Mouse (Mus musculus) brain, embryonic 14.5 days (tissue): ENCODE data around the gene Slc16a14. TPM values are rescaled to one million over a fixed set of nuclear protein-coding genes. Genes with fewer than 3 reads are reported as not detected.
A peak's percentile ranks its signal among the peaks of the same experiment; 100 is the strongest.

Source experiments
- DNase-seq: peaks from one replicate; pipeline ENCODE4 v3.0.0-alpha.2; 2011; ENCODE audit warnings: low read depth
- CTCF ChIP-seq: fragments of 200-500 bp; IDR thresholded peaks from 2 replicates; pipeline ENCODE4 v1.5.1; 2012; ENCODE audit warnings: inconsistent platforms, mild to moderate bottlenecking, moderate library complexity, borderline replicate concordance; ENCODE audit not compliant: insufficient read depth, insufficient read length; ENCODE audit errors: extremely low read depth
- POLR2A ChIP-seq: fragments of 200-500 bp; IDR thresholded peaks from 2 replicates; pipeline ENCODE4 v1.6.1; 2012; ENCODE audit warnings: mild to moderate bottlenecking, inconsistent platforms, borderline replicate concordance; ENCODE audit not compliant: poor library complexity, insufficient read depth, insufficient read length, severe bottlenecking; ENCODE audit errors: extremely low read depth
- polyA plus RNA-seq: library from polyadenylated mRNA; depleted of rRNA; stranded (reverse); fragments of >200 nt; gene quantifications from 2 replicates; pipeline ENCODE4 v1.2.3, GENCODE M21; 2012

Slc16a14 gene
- polyA plus RNA-seq, 1 experiment: 10.9 TPM

DNA sequence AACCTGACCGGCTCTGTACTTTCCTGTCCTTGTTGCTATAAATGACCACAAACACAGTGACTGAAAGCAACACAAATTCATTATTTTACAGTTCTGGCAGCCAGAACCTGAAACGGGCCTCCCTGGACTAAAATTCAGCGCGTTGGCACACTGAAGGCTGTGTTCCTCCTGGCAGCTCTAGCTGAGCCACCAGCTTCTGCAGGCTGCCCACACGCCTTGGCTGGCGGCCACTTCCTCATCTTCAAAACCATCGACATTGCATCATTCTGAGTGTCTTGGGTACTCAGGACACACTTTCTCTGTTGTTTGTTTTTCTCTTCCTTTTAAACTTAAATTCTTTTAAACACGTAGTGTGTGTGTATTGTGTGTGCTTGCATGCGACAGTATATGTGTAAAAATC lies 734 bp upstream of the Slc16a14 start:
- DNase-seq: peak; percentile 81
- TF ChIP-seq POLR2A (no peak), CTCF (no peak)

DNA sequence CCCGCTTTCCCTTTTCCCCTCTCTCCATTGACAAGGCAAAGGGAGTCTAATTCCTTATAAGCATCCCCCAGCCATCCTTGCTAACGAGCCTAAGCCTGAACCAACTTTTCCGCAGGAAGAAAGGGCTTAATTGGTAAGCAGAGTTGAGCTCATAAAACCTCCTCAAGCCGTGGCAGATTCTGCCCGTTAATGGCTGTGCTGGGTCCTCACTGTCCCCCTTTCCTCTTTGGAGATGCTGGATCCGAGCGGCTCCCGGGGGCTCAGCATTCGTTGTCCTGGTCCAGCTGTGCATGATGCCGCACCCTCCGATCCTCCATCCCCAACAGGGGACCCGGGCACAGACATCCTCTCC lies 807 bp downstream of the Slc16a14 start:
- no peak for TF ChIP-seq POLR2A
- TF ChIP-seq CTCF: no peak
- DNase-seq: peak; percentile 80

GRCm38 (mm10) chr1:84933472-84934150 lies 1.3 kb downstream of the Slc16a14 start:
- peak; percentile 91 for DNase-seq
- TF ChIP-seq CTCF: peak; percentile 84
- TF ChIP-seq POLR2A: no peak

DNA sequence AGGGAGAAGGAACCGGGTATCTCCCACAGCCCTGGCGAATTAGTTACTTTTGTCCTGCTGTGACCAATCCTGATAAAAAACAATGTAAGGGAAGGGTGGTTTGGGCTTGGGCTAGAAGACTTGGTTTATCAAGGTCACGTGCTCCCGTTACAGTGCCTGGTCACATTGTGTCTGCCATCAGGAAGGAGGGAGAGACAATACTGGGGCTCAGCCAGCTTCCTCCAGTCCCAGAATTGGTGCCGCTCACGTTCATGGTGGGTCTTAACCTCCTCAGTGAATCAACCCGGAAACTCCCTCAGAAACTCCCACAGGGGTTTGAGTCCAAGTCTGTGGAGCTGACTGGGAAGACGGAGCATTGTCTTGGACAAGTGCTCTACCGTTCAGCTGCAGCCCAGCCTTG lies 9.3 kb downstream of the Slc16a14 start:
- no peak for DNase-seq
- TF ChIP-seq CTCF (no peak), POLR2A (no peak)

DNA sequence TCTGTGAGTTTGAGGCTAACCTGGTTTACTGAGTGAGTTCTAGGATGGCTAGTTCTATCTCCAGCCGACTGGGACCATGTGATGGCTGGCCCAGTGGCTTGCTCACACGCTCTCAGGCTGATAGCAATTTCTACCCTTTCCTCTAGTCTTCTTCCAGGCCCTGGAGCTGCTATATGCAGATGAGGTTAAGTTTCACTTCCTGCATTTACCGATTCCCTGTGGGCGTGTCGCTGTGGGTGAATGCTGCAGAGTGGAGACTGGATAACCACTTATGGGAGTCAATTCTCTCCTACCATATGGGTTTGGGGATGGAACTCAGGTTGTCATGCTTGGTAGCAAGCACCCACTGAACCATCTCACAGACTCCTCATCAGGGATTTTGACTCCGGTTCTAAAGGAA lies 10.8 kb downstream of the Slc16a14 start:
- TF ChIP-seq POLR2A (no peak), CTCF (no peak)
- no peak for DNase-seq

- TF ChIP-seq CTCF (no peak), POLR2A (no peak)
- DNase-seq: no peak
These were observed 11.5 kb downstream of the Slc16a14 start for GRCm38 (mm10) chr1:84923432-84923831.

DNA sequence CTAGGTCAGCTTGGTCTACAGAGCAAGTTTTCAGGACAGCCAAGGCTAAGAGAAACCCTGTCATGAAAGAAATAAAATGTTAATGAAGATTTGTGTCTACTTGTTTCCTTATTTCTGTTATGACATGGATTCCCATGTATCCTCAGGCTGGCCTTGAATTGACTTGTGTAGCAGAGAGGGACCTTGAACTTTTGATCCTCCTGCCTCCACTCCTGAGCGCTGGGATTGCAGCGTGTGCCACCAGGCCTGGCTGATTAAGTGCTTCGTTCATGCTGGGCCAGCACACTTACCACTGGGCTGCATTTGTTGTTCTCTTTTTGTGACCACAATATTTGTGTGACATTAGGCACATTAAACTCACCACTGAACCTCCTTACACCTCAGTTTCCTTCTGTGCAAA lies 16.1 kb downstream of the Slc16a14 start:
- TF ChIP-seq POLR2A (no peak), CTCF (no peak)
- no peak for DNase-seq

GRCm38 (mm10) chr1:84915010-84915409 lies 19.9 kb downstream of the Slc16a14 start:
- no peak for DNase-seq
- no peak for TF ChIP-seq POLR2A
- TF ChIP-seq CTCF: no peak

DNA sequence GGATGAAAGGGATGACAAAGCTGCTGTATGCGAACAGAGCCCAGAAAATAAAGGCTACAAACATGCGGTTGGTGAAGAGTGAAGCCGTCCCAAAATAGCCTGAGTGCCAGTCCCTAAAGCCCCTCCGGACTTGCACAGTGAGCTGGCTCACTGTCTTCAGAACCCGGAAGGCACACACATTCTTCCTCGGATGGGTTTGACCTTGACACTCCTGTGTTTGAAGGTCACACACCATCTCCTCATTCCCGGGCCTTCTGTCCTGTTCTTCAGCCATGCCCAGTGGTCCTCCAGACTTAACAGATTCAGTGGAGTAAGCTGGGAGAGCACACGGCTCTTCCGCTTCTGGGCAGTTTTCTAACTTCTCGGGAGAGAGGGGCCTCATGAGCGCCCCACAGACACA lies 22.4 kb downstream of the Slc16a14 start:
- TF ChIP-seq POLR2A (no peak), CTCF (no peak)
- DNase-seq: no peak

DNA sequence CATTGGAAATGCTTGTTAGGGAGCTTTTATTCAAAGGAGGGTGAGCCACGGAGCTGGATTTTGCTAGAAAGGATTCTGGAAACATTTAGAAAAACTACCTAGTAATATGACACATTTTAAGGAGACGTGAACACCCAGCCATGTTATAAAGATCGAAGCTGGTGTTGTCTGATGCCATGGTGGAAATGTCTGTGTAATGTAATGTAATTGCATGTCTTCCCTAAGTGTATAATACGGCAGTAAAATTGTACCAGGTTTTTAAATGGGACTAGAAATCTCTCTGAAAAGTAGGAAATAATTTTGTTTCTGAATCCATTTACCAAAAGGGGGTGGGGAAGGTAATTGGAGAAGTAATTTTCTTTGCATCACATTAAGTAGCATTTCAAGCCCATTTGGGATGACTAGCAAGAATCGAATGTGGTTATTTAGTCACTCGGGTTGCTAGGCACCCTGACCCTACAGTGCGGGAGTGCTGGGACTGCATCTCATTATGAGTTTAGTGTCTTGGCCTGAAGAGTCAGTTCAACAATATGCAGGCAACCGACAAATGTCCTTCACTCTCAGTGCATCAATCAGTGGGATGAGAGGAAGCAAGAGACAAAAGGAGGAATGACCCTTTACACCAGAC lies 24.6 kb downstream of the Slc16a14 start:
- no peak for TF ChIP-seq CTCF
- no peak for TF ChIP-seq POLR2A
- peak; percentile 72 for DNase-seq

GRCm38 (mm10) chr1:84904467-84904866 lies 30.5 kb downstream of the Slc16a14 start:
- no peak for DNase-seq
- no peak for TF ChIP-seq POLR2A
- no peak for TF ChIP-seq CTCF

DNA sequence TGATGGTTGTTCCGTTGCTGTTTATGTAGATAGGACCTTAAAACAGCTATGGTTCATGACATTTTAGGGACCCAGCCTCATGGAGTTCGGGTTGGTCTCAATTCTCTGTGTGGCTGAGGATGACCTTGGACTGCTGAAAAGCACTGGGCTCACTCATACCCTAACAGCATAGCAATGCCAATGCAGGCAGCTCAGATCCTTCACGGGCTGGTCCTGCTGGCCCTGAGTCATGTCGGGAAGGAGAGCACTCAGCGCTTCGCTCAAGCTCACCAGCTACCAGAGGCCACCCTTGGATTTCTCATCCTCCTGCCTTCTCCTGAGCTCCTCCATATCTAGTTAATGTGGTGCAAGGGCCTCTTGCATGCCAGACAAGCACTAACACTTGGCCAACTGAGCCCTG lies 35.8 kb downstream of the Slc16a14 start:
- DNase-seq: no peak
- no peak for TF ChIP-seq POLR2A
- TF ChIP-seq CTCF: no peak

DNA sequence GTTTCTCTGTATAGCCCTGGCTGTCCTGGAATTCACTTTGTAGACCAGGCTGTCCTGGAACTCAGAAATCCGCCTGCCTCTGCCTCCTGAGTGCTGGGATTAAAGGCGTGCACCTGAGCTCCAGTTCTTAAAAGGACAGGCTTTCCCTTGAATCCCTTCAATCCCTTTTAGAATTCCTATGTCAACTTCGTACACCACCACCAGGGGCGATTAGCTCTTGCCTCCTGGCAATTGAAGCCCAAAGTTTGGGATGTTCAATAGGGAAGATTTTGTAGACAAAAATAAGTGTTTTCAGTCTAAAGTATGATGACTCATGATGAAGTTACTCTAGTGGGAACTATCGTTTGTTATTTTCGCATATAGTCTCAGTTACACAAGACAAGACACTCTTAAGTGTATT lies 37.6 kb downstream of the Slc16a14 start:
- no peak for DNase-seq
- no peak for TF ChIP-seq POLR2A
- TF ChIP-seq CTCF: no peak
